Mouse (Mus musculus) spleen, adult 2 months (tissue): ENCODE measurements around the gene Nup160.
A peak's percentile ranks its signal among the peaks of the same experiment; 100 is the strongest.

Experiments used
- CTCF ChIP-seq: fragments of 200-500 bp; IDR thresholded peaks from 2 replicates; pipeline ENCODE4 v1.5.1; 2011; ENCODE audit warnings: mild to moderate bottlenecking, inconsistent platforms; ENCODE audit not compliant: insufficient read depth, insufficient read length, insufficient replicate concordance; ENCODE audit errors: extremely low read depth
- POLR2A ChIP-seq: fragments of 200-500 bp; IDR thresholded peaks from 2 replicates; pipeline ENCODE4 v1.6.1; 2011; ENCODE audit warnings: low read depth, low read length, inconsistent platforms

DNA sequence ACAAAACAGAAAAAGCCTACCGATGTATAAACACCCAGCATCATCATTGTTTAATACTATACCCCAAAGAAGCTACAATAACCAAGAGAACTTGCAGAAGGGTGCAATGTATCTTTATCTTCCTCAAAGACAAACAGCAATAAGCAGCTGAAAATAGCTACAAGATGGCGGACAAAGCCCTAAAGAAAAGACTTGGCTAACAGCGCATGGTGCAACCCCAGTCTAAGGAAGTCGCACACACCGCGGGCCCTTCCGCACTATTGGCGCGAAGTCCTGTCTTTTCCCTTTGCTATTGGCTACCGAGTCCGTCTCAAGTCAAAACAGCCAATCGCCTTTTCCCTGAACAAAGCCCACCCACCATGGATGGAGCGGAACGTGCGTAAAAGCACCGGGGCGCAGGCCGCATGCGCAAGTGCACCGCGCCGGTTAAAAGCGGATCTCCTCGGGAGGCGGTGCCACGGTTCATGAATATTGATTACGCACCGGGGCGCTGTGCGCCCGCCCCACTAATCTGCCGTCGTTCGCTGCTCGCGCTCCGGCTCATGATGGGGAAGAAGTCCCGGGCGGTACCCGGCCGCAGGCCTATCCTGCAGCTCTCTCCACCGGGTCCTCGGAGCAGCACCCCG, 68.2 kb downstream of the Nup160 start, which contains the start of gene Fnbp4:
- TF ChIP-seq CTCF (no peak), POLR2A (peak; percentile 62)
